Mouse (Mus musculus): ENCODE results near the gene Mrpl9. TPM values are rescaled to one million over a fixed set of nuclear protein-coding genes. Genes with fewer than 3 reads are reported as not detected.

Mrpl9 gene
- 58.8 and 62.2 TPM in 2 replicates for polyA plus RNA-seq (2015; fragmentation: Nextera tagmentation; extraction: Ambion mirVana)

GRCm38 (mm10) chr3:94442951-94443596 is at the start of gene Mrpl9:
Gene Mrpl9 (plus strand): TSS chr3:94443318.
- peaks cover 13% of the 10 kb centered on the region for H3K4me1 ChIP-seq (replicated peaks)
- H3K4me2 ChIP-seq = peak within 1 kb of the TSS; percentile 97
- H3K4me3 ChIP-seq = peak within 1 kb of the TSS; percentile 96
- H3K9ac ChIP-seq = peak within 1 kb of the TSS; percentile 97
- 0 out of 2 replicates have a peak, but pooled peaks cover 6% of the 10 kb centered on the region for H3K27me3 ChIP-seq
- H3K9me3 ChIP-seq = no peaks in the 10 kb centered on the region
- WGBS = under 1% methylated on average over 39 of the region's 39 CpGs
- peak; percentile 98 for ATAC-seq (ENCODE audit: low FRiP score)
- peak within 1 kb of the TSS; percentile 78 for H3K27ac ChIP-seq
- H3K36me3 ChIP-seq = peaks cover 33% of the 10 kb centered on the region

- H3K27ac ChIP-seq = no peak overlapping the region
Observed at GRCm38 (mm10) chr3:94396336-94396735, 46.8 kb upstream of the Mrpl9 start.

GRCm38 (mm10) chr3:94396851-94397250 is 46.3 kb upstream of the Mrpl9 start:
- no peak overlapping the region for H3K9ac ChIP-seq
- H3K27me3 ChIP-seq = peaks cover 40% of the 10 kb centered on the region
- 84% methylated on average over 4 of the region's 4 CpGs for WGBS
- no peak for ATAC-seq (ENCODE audit: low FRiP score)
- H3K4me2 ChIP-seq = no peak overlapping the region
- H3K36me3 ChIP-seq = no peaks in the 10 kb centered on the region
- H3K4me3 ChIP-seq = no peak overlapping the region
- H3K9me3 ChIP-seq = no peaks in the 10 kb centered on the region
- peaks cover 20% of the 10 kb centered on the region for H3K4me1 ChIP-seq (replicated peaks)
- no peak overlapping the region for H3K27ac ChIP-seq

More at GRCm38 (mm10) chr3:94396336-94396735, 46.8 kb upstream of the Mrpl9 start:
- Histone ChIP-seq H3K4me1 (replicated peaks) (peaks cover 20% of the 10 kb centered on the region), H3K36me3 (no peaks in the 10 kb centered on the region), H3K9ac (no peak overlapping the region), H3K9me3 (no peaks in the 10 kb centered on the region), H3K4me2 (no peak overlapping the region), H3K4me3 (no peak overlapping the region), H3K27me3 (peaks cover 35% of the 10 kb centered on the region)
- 74% methylated on average over 1 of the region's 1 CpGs for WGBS
- no peak for ATAC-seq (ENCODE audit: low FRiP score)

GRCm38 (mm10) chr3:94398217-94398616 is 44.9 kb upstream of the Mrpl9 start, which contains the start of gene Lingo4:
Gene Lingo4 (plus strand): TSS chr3:94398517.
- ATAC-seq (ENCODE audit: low FRiP score) = no peak
- H3K27me3 ChIP-seq = peaks cover 52% of the 10 kb centered on the region
- WGBS = 70% methylated on average over 6 of the region's 6 CpGs
- H3K4me1 ChIP-seq (replicated peaks) = peaks cover 20% of the 10 kb centered on the region
- no peaks in the 10 kb centered on the region for H3K36me3 ChIP-seq
- H3K4me2 ChIP-seq = peak within 1 kb of the TSS; percentile 76
- no peak within 1 kb of the TSS for H3K27ac ChIP-seq
- H3K9me3 ChIP-seq = no peaks in the 10 kb centered on the region
- peak within 1 kb of the TSS; percentile 40 for H3K4me3 ChIP-seq
- peak within 1 kb of the TSS; percentile 77 for H3K9ac ChIP-seq

- Histone ChIP-seq H3K4me2 (peak overlapping the region; percentile 76), H3K9ac (peak overlapping the region; percentile 77), H3K36me3 (no peaks in the 10 kb centered on the region), H3K9me3 (no peaks in the 10 kb centered on the region), H3K4me3 (peak overlapping the region; percentile 40), H3K4me1 (replicated peaks) (peaks cover 23% of the 10 kb centered on the region), H3K27ac (no peak overlapping the region), H3K27me3 (peaks cover 54% of the 10 kb centered on the region)
- 2% methylated on average over 20 of the region's 20 CpGs for WGBS
- ATAC-seq (ENCODE audit: low FRiP score) = peak; percentile 65
Observed at GRCm38 (mm10) chr3:94398943-94399481, 44.1 kb upstream of the Mrpl9 start.

GRCm38 (mm10) chr3:94399663-94400310 is 43.3 kb upstream of the Mrpl9 start:
- Histone ChIP-seq H3K36me3 (no peaks in the 10 kb centered on the region), H3K4me2 (peak overlapping the region; percentile 76), H3K9me3 (no peaks in the 10 kb centered on the region), H3K27ac (no peak overlapping the region), H3K27me3 (peaks cover 54% of the 10 kb centered on the region), H3K9ac (peak overlapping the region; percentile 77), H3K4me1 (replicated peaks) (peaks cover 30% of the 10 kb centered on the region), H3K4me3 (peak overlapping the region; percentile 40; the same call in 1 of the 2 replicates)
- peak; percentile 15 for ATAC-seq (ENCODE audit: low FRiP score)
- WGBS = 14% methylated on average over 5 of the region's 5 CpGs

- WGBS = 81% methylated on average over 8 of the region's 8 CpGs
- no peak overlapping the region for H3K9ac ChIP-seq
- H3K27ac ChIP-seq = no peak overlapping the region
- no peaks in the 10 kb centered on the region for H3K36me3 ChIP-seq
- no peak overlapping the region for H3K4me3 ChIP-seq
- no peak overlapping the region for H3K4me2 ChIP-seq
- no peak for ATAC-seq (ENCODE audit: low FRiP score)
- peaks cover 43% of the 10 kb centered on the region for H3K27me3 ChIP-seq
- peaks cover 33% of the 10 kb centered on the region for H3K4me1 ChIP-seq (replicated peaks)
- no peaks in the 10 kb centered on the region for H3K9me3 ChIP-seq
Observed at GRCm38 (mm10) chr3:94402451-94402850, 40.7 kb upstream of the Mrpl9 start.

GRCm38 (mm10) chr3:94404366-94405054 is 38.6 kb upstream of the Mrpl9 start:
- no peaks in the 10 kb centered on the region for H3K9me3 ChIP-seq
- peak overlapping the region; percentile 51 for H3K9ac ChIP-seq
- no peak overlapping the region for H3K4me2 ChIP-seq
- ATAC-seq (ENCODE audit: low FRiP score) = peak; percentile 38
- WGBS = 16% methylated on average over 7 of the region's 7 CpGs
- H3K27ac ChIP-seq = peak overlapping the region; percentile 44
- no peak overlapping the region for H3K4me3 ChIP-seq
- no peaks in the 10 kb centered on the region for H3K36me3 ChIP-seq
- H3K4me1 ChIP-seq (replicated peaks) = peaks cover 22% of the 10 kb centered on the region
- peaks cover 35% of the 10 kb centered on the region for H3K27me3 ChIP-seq

- Histone ChIP-seq H3K36me3 (no peaks in the 10 kb centered on the region), H3K9ac (no peak overlapping the region), H3K9me3 (no peaks in the 10 kb centered on the region), H3K4me2 (no peak overlapping the region), H3K27ac (no peak overlapping the region), H3K27me3 (peaks cover 26% of the 10 kb centered on the region), H3K4me3 (no peak overlapping the region), H3K4me1 (replicated peaks) (peaks cover 13% of the 10 kb centered on the region)
- ATAC-seq (ENCODE audit: low FRiP score) = no peak
- WGBS = 80% methylated on average over 4 of the region's 4 CpGs
Observed at GRCm38 (mm10) chr3:94405561-94405960, 37.6 kb upstream of the Mrpl9 start.

- no peaks in the 10 kb centered on the region for H3K9me3 ChIP-seq
- H3K4me2 ChIP-seq = peak overlapping the region; percentile 89
- peak; percentile 74 for ATAC-seq (ENCODE audit: low FRiP score)
- peak overlapping the region; percentile 59 for H3K4me3 ChIP-seq
- peak overlapping the region; percentile 78 for H3K9ac ChIP-seq
- H3K27ac ChIP-seq = peak overlapping the region; percentile 88
- H3K36me3 ChIP-seq = no peaks in the 10 kb centered on the region
- WGBS = 5% methylated on average over 25 of the region's 25 CpGs
- H3K27me3 ChIP-seq = no peaks in the 10 kb centered on the region
- peaks cover 17% of the 10 kb centered on the region for H3K4me1 ChIP-seq (replicated peaks)
Observed at GRCm38 (mm10) chr3:94412530-94412929, 30.6 kb upstream of the Mrpl9 start.

- Histone ChIP-seq H3K4me2 (peak within 1 kb of the TSS; percentile 89), H3K36me3 (no peaks in the 10 kb centered on the region), H3K9ac (peak within 1 kb of the TSS; percentile 78), H3K4me1 (replicated peaks) (peaks cover 17% of the 10 kb centered on the region), H3K27me3 (no peaks in the 10 kb centered on the region), H3K4me3 (peak within 1 kb of the TSS; percentile 59), H3K9me3 (no peaks in the 10 kb centered on the region), H3K27ac (peak within 1 kb of the TSS; percentile 88)
- 5% methylated on average over 52 of the region's 52 CpGs for WGBS
- ATAC-seq (ENCODE audit: low FRiP score) = peak; percentile 99
Observed at GRCm38 (mm10) chr3:94413031-94413679, 30.0 kb upstream of the Mrpl9 start, which contains the start of gene Tdrkh. Gene Tdrkh (plus strand): TSS chr3:94413273.

Data from hindbrain, embryonic 13.5 days (tissue).